Mouse (Mus musculus) MEL (cell line): ENCODE measurements around the gene Chp1. TPM values are rescaled to one million over a fixed set of nuclear protein-coding genes. Genes with fewer than 3 reads are reported as not detected.
A peak's percentile ranks its signal among the peaks of the same experiment; 100 is the strongest.

ENCODE experiments used
- DNase-seq: peaks from one replicate; pipeline ENCODE4 v3.0.0; 2011; ENCODE audit warnings: low read depth, low spot score
- H3K27ac ChIP-seq: 2 replicates; pipeline ENCODE4 v1.5.1; 2012; ENCODE audit warnings: low read depth, mild to moderate bottlenecking, control low read depth, low read length, moderate library complexity; ENCODE audit not compliant: control insufficient read depth
- H3K27me3 ChIP-seq, 2 experiments: fragments of 150-350 bp in 1 of 2; sonication (generic) in 1 of 2; 2 replicates each; pipeline ENCODE4 v1.6.1; 2012; ENCODE audit warnings: low read length in 2 of 2, mild to moderate bottlenecking in 2 of 2, improper control_type of control experiment in 1 of 2, moderate library complexity in 1 of 2; ENCODE audit not compliant: insufficient read depth in 2 of 2, control insufficient read depth in 1 of 2
- H3K36me3 ChIP-seq, 2 experiments: 2 replicates each; pipeline ENCODE4 v1.6.1; 2012 to 2014; ENCODE audit warnings: low read length in 2 of 2, improper control_type of control experiment in 1 of 2, inconsistent platforms in 1 of 2, mild to moderate bottlenecking in 1 of 2; ENCODE audit not compliant: insufficient read depth in 2 of 2, control insufficient read depth in 1 of 2
- H3K4me1 ChIP-seq, 2 experiments: fragments of 150-350 bp in 1 of 2; sonication (generic) in 1 of 2; 2 replicates each; pipeline ENCODE4 v1.6.1; 2012; ENCODE audit warnings: low read length in 2 of 2, improper control_type of control experiment in 1 of 2, mild to moderate bottlenecking in 1 of 2; ENCODE audit not compliant: insufficient read depth in 2 of 2, control insufficient read depth in 1 of 2
- H3K4me3 ChIP-seq, 2 experiments: fragments of 150-350 bp in 1 of 2; sonication (generic) in 1 of 2; 2 replicates each; pipeline ENCODE4 v1.5.1; 2012; ENCODE audit warnings: low read depth in 2 of 2, low read length in 2 of 2, mild to moderate bottlenecking in 2 of 2, moderate library complexity in 2 of 2, control low read depth in 1 of 2, improper control_type of control experiment in 1 of 2; ENCODE audit not compliant: control insufficient read depth in 1 of 2, insufficient read depth in 1 of 2
- H3K79me2 ChIP-seq: 2 replicates; pipeline ENCODE4 v1.6.1; 2012; ENCODE audit warnings: mild to moderate bottlenecking, low read length, moderate library complexity; ENCODE audit not compliant: control insufficient read depth, poor library complexity, insufficient read depth
- H3K9ac ChIP-seq: 2 replicates; pipeline ENCODE4 v1.6.1; 2012; ENCODE audit warnings: low read depth, mild to moderate bottlenecking, control low read depth, low read length, moderate library complexity; ENCODE audit not compliant: control insufficient read depth, poor library complexity, severe bottlenecking
- H3K9me3 ChIP-seq: fragments of 150-350 bp; sonication (generic); replicated peaks from 2 replicates; pipeline ENCODE4 v1.6.1; 2012; ENCODE audit warnings: mild to moderate bottlenecking, low read length, improper control_type of control experiment, moderate library complexity; ENCODE audit not compliant: insufficient read depth
- CHD1 ChIP-seq: IDR thresholded peaks from 2 replicates; pipeline ENCODE4 v1.6.1; 2012; ENCODE audit warnings: low read depth, mild to moderate bottlenecking, inconsistent platforms, low read length, improper control_type of control experiment
- CTCF ChIP-seq, 3 experiments: IDR thresholded peaks in 2 of 3; conservative IDR thresholded peaks in 1 of 3; 2 replicates each; pipeline ENCODE4 v1.5.1; 2011 to 2012; ENCODE audit warnings: low read length in 3 of 3, low read depth in 2 of 3, mild to moderate bottlenecking in 2 of 3, improper control_type of control experiment in 1 of 3, inconsistent platforms in 1 of 3, mixed read lengths in 1 of 3, moderate library complexity in 1 of 3; ENCODE audit not compliant: control insufficient read depth in 1 of 3, insufficient read depth in 1 of 3, poor library complexity in 1 of 3, severe bottlenecking in 1 of 3
- E2F4 ChIP-seq: IDR thresholded peaks from 2 replicates; pipeline ENCODE4 v1.6.1; 2011; ENCODE audit warnings: low read depth, low read length, improper control_type of control experiment, borderline replicate concordance
- GABPA ChIP-seq: IDR thresholded peaks from 2 replicates; pipeline ENCODE4 v1.6.1; 2012; ENCODE audit warnings: low read depth, mild to moderate bottlenecking, inconsistent platforms, low read length, improper control_type of control experiment, moderate library complexity
- HCFC1 ChIP-seq: IDR thresholded peaks from 2 replicates; pipeline ENCODE4 v1.6.1; 2012; ENCODE audit warnings: low read depth, mild to moderate bottlenecking, inconsistent platforms, low read length, improper control_type of control experiment, moderate library complexity
- JUND ChIP-seq: IDR thresholded peaks from 2 replicates; pipeline ENCODE4 v1.6.1; 2011; ENCODE audit warnings: low read depth, mild to moderate bottlenecking, improper control_type of control experiment, low read length
- KAT2A ChIP-seq: conservative IDR thresholded peaks from 2 replicates; pipeline ENCODE4 v1.6.1; 2012; ENCODE audit warnings: low read depth, low read length, improper control_type of control experiment, inconsistent platforms
- MAFK ChIP-seq: IDR thresholded peaks from 2 replicates; pipeline ENCODE4 v1.6.1; 2011; ENCODE audit warnings: low read depth, mild to moderate bottlenecking, low read length, improper control_type of control experiment, borderline replicate concordance
- MAX ChIP-seq: IDR thresholded peaks from 2 replicates; pipeline ENCODE4 v1.6.1; 2011; ENCODE audit warnings: low read length, improper control_type of control experiment
- MAZ ChIP-seq: IDR thresholded peaks from 2 replicates; pipeline ENCODE4 v1.6.1; 2012; ENCODE audit warnings: low read depth, mild to moderate bottlenecking, inconsistent platforms, low read length, improper control_type of control experiment
- MXI1 ChIP-seq: IDR thresholded peaks from 2 replicates; pipeline ENCODE4 v1.6.1; 2011; ENCODE audit warnings: mild to moderate bottlenecking, low read depth, low read length, improper control_type of control experiment
- NELFE ChIP-seq: IDR thresholded peaks from 2 replicates; pipeline ENCODE4 v1.6.1; 2011; ENCODE audit warnings: low read depth, low read length, improper control_type of control experiment
- NRF1 ChIP-seq: IDR thresholded peaks from 2 replicates; pipeline ENCODE4 v1.6.1; 2014; ENCODE audit warnings: low read depth, mild to moderate bottlenecking, inconsistent platforms, low read length, improper control_type of control experiment, moderate library complexity; ENCODE audit not compliant: poor library complexity, insufficient read depth, severe bottlenecking
- POLR2A ChIP-seq, 2 experiments: IDR thresholded peaks; 2 replicates each; pipeline ENCODE4 v1.6.1; 2011 to 2012; ENCODE audit warnings: low read length in 2 of 2, mild to moderate bottlenecking in 2 of 2, control low read depth in 1 of 2, improper control_type of control experiment in 1 of 2, low read depth in 1 of 2, moderate library complexity in 1 of 2; ENCODE audit not compliant: control insufficient read depth in 1 of 2, insufficient read depth in 1 of 2, poor library complexity in 1 of 2
- POLR2AphosphoS2 ChIP-seq: IDR thresholded peaks from 2 replicates; pipeline ENCODE4 v1.6.1; 2011; ENCODE audit warnings: low read length, improper control_type of control experiment
- POLR2AphosphoS5 ChIP-seq: IDR thresholded peaks from 2 replicates; pipeline ENCODE4 v1.6.1; 2012; ENCODE audit warnings: low read depth, borderline replicate concordance, mild to moderate bottlenecking, inconsistent platforms, low read length, moderate library complexity, mixed read lengths
- RAD21 ChIP-seq: IDR thresholded peaks from 2 replicates; pipeline ENCODE4 v1.6.1; 2011; ENCODE audit warnings: mild to moderate bottlenecking, low read depth, low read length, improper control_type of control experiment
- RCOR1 ChIP-seq: IDR thresholded peaks from 2 replicates; pipeline ENCODE4 v1.6.1; 2012; ENCODE audit warnings: low read depth, mild to moderate bottlenecking, inconsistent platforms, low read length, improper control_type of control experiment
- SMC3 ChIP-seq: IDR thresholded peaks from 2 replicates; pipeline ENCODE4 v1.6.1; 2011; ENCODE audit warnings: low read depth, low read length, improper control_type of control experiment
- TAL1 ChIP-seq: IDR thresholded peaks from 2 replicates; pipeline ENCODE4 v1.6.1; 2012; ENCODE audit warnings: mild to moderate bottlenecking, inconsistent platforms, low read length, moderate library complexity, mixed read lengths
- TCF12 ChIP-seq: IDR thresholded peaks from 2 replicates; pipeline ENCODE4 v1.6.1; 2014; ENCODE audit warnings: low read depth, mild to moderate bottlenecking, inconsistent platforms, low read length, improper control_type of control experiment, moderate library complexity
- UBTF ChIP-seq: IDR thresholded peaks from 2 replicates; pipeline ENCODE4 v1.6.1; 2012; ENCODE audit warnings: low read depth, mild to moderate bottlenecking, inconsistent platforms, low read length, improper control_type of control experiment, moderate library complexity, borderline replicate concordance; ENCODE audit not compliant: insufficient read depth
- USF1 ChIP-seq: IDR thresholded peaks from 2 replicates; pipeline ENCODE4 v1.6.1; 2014; ENCODE audit warnings: low read depth, mild to moderate bottlenecking, inconsistent platforms, low read length, improper control_type of control experiment, moderate library complexity
- USF2 ChIP-seq, 2 experiments: IDR thresholded peaks; 2 replicates each; pipeline ENCODE4 v1.6.1; 2011 to 2012; ENCODE audit warnings: improper control_type of control experiment in 2 of 2, low read length in 2 of 2, borderline replicate concordance in 1 of 2, inconsistent platforms in 1 of 2, low read depth in 1 of 2, mild to moderate bottlenecking in 1 of 2; ENCODE audit not compliant: insufficient read depth in 1 of 2
- ZC3H11A ChIP-seq: IDR thresholded peaks from 2 replicates; pipeline ENCODE4 v1.6.1; 2012; ENCODE audit warnings: low read depth, mild to moderate bottlenecking, inconsistent platforms, low read length, improper control_type of control experiment
- polyA plus RNA-seq, 2 experiments: library from polyadenylated mRNA; stranded (reverse) in 1 of 2; unstranded in 1 of 2; fragments of >175 nt in 1 of 2; fragments of >200 nt in 1 of 2; gene quantifications; 2 replicates each; pipeline versions ENCODE4 v1.2.1 to v1.2.4; 2012; ENCODE audit warnings: low replicate concordance in 2 of 2, low read depth in 1 of 2; ENCODE audit not compliant: insufficient read length in 2 of 2, insufficient read depth in 1 of 2, missing spikeins in 1 of 2
- total RNA-seq: library from RNA; depleted of rRNA; stranded (reverse); fragments of 300-350 nt; gene quantifications from 2 replicates; pipeline ENCODE4 v1.2.3, GENCODE M21; 2012

Gene Chp1
- total and polyA plus RNA-seq, 3 experiments: 32.5 to 74.8 TPM; not detected in 1

DNA sequence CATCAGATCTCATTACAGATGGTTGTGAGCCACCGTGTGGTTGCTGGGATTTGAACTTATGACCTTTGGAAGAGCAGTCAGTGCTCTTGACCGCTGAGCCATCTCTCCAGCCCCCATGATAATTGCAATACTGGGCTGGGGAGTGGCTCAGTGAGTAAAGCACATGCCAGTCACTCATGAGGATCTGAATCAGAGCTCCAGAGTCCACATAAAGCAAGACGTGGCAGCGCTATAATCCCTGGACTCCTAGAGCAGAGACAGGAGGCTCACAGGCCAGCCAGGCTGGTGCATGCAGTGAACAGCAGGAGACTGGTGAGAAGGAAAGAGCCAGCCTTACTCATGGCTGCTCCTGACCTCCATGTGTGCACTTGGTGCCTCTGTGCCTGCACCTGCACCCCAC lies 22.1 kb upstream of the Chp1 start:
- Histone ChIP-seq H3K27ac (no peak overlapping the region), H3K79me2 (no peaks in the 10 kb centered on the region), H3K9me3 (no peaks in the 10 kb centered on the region), H3K27me3 (no peaks in the 10 kb centered on the region), H3K4me3 (no peak overlapping the region), H3K9ac (no peak overlapping the region), H3K36me3 (no peaks in the 10 kb centered on the region), H3K4me1 (no peaks in the 10 kb centered on the region)
- TF ChIP-seq E2F4 (no peak), KAT2A (no peak), RCOR1 (no peak)
- DNase-seq: no peak

DNA sequence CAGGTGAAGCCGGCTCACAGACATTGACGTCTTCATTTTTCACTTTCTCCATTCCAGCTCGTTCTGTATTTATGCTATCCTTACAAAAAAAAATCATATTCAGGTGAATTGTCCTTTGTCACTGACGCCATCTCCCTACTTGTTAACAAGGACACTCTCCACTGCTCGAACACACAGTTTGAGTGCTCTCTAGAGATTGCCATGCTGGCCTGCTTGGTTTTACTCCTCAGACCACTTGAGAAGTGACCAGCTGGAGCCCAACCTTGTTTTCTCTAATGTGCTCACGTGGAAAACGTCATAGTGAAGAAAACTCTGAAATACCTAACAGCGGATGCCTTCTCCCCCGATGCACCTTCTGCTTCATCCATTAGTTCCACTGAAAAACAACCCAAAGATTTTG lies 8.7 kb upstream of the Chp1 start:
- Histone ChIP-seq H3K9me3 (no peaks in the 10 kb centered on the region), H3K79me2 (no peaks in the 10 kb centered on the region)
- no peak for DNase-seq

DNA sequence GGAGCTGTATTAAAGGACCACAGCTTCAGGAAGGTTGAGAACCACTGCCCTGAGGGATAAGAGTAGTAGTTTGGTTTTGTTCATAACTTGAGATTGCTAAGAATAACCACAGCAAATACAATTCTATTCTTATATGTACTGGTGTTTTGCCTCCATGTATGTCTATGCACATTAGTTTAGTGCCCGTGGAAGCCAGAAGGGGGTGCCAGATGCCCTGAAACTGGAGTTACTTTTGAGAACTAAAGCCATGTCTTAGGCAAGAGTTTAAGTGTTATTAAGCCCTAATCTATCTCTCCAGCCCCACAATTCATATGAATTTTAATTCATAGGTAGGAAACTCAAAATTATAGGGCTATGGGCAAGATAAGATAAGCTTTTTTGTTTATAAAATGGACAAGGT lies 5.4 kb upstream of the Chp1 start:
- peak; percentile 77 for DNase-seq
- no peak overlapping the region for H3K9ac ChIP-seq
- no peak overlapping the region for H3K4me3 ChIP-seq
- no peaks in the 10 kb centered on the region for H3K9me3 ChIP-seq
- H3K4me1 ChIP-seq: 0 out of 4 replicates have a peak, but pooled peaks cover 0 to 1% of the 10 kb centered on the region in 2 experiments
- H3K36me3 ChIP-seq: peaks cover 0 to 2% of the 10 kb centered on the region in 2 experiments; a peak in 1 of 4 replicates
- H3K27ac ChIP-seq: no peak overlapping the region
- no peaks in the 10 kb centered on the region for H3K27me3 ChIP-seq
- H3K79me2 ChIP-seq: no peaks in the 10 kb centered on the region
- TF ChIP-seq CTCF (IDR thresholded peaks at IDR 0.05 in 2 of 3, conservative IDR thresholded peaks at IDR 0.05 in 1 of 3; ENCODE audit: control insufficient read depth in 1 of 3, insufficient read depth in 1 of 3, low read depth in 2 of 3, low read length in 3 of 3, poor library complexity in 1 of 3, severe bottlenecking in 1 of 3) (peak; percentile 65 to 92 (median 76)), TCF12 (no peak), ZC3H11A (no peak), NRF1 (no peak), USF1 (no peak), POLR2A (IDR thresholded peaks at IDR 0.05; ENCODE audit: control insufficient read depth in 1 of 2, insufficient read depth in 1 of 2, low read depth in 1 of 2, low read length in 2 of 2, poor library complexity in 1 of 2) (no peak), HCFC1 (no peak), MAFK (no peak), POLR2AphosphoS2 (no peak), UBTF (no peak), RAD21 (peak; percentile 93), MAX (no peak), KAT2A (no peak), NELFE (no peak), MAZ (no peak), USF2 (IDR thresholded peaks at IDR 0.05; ENCODE audit: borderline replicate concordance in 1 of 2, insufficient read depth in 1 of 2, low read depth in 1 of 2, low read length in 2 of 2) (no peak), JUND (no peak), MXI1 (no peak), CHD1 (no peak), RCOR1 (no peak), SMC3 (peak; percentile 90), POLR2AphosphoS5 (no peak), TAL1 (no peak)

More for the DNA sequence above, 8.7 kb upstream of the Chp1 start:
- Histone ChIP-seq H3K27me3 (no peaks in the 10 kb centered on the region), H3K9ac (no peak overlapping the region), H3K4me3 (no peak overlapping the region), H3K27ac (no peak overlapping the region), H3K4me1 (no peaks in the 10 kb centered on the region), H3K36me3 (no peaks in the 10 kb centered on the region)
- TF ChIP-seq USF1 (no peak), CHD1 (no peak), MXI1 (no peak), KAT2A (no peak), POLR2A (IDR thresholded peaks at IDR 0.05; ENCODE audit: control insufficient read depth in 1 of 2, insufficient read depth in 1 of 2, low read depth in 1 of 2, low read length in 2 of 2, poor library complexity in 1 of 2) (no peak), UBTF (no peak), GABPA (no peak)
